Mouse (Mus musculus) heart, postnatal 0 days (tissue): ENCODE measurements at regions not wholly inside any gene's neighbourhood (a gene's known extent, or its start where the extent isn't known, plus 50 kb on each side); places are given as distances from the start of the nearest gene placed in this dataset.

ENCODE experiments used
- CTCF ChIP-seq: IDR thresholded peaks from 2 replicates; pipeline ENCODE4 v1.5.1; 2016; ENCODE audit warnings: antibody characterized with exemption, control low read depth, low read depth
- EP300 ChIP-seq: IDR thresholded peaks from 2 replicates; pipeline ENCODE4 v1.6.1; 2016; ENCODE audit warnings: antibody characterized with exemption, low read depth

DNA sequence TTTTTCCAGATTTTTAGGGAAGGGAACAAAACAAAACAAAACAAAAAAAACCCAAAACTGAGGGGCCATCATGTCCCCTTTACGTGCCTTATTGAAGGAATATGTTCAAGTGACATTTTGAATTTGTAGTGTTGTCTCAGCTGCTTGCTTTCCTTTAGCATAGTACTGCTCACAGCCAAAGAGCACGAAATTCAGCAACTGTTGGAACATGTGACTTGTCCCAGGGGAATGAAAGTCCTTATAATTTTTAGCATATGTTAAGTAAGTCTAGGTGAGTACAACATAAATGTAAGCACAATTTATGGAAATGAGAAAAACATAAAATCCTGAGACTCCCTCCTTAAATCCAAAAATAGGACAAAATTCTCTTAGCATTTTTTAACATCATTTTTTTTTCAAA is 110.8 kb upstream of the Pdzrn3 start:
- TF ChIP-seq EP300 (no peak), CTCF (no peak)
